Mouse (Mus musculus) frontal cortex, postnatal 10 days (tissue): ENCODE measurements around the gene Lrtm2.

Experiments used
- DNase-seq, 2 experiments: peaks; one replicate each; pipeline ENCODE4 v3.0.0; 2022; ENCODE audit warnings: low spot score in 2 of 2, mixed read lengths in 1 of 2

The Lrtm2 gene

GRCm38 (mm10) chr6:119336124-119336523, 5.6 kb upstream of the Lrtm2 start:
- no peak for DNase-seq

GRCm38 (mm10) chr6:119333831-119334230, 3.3 kb upstream of the Lrtm2 start:
- no peak for DNase-seq

GRCm38 (mm10) chr6:119333202-119333601, 2.6 kb upstream of the Lrtm2 start:
- no peak for DNase-seq

GRCm38 (mm10) chr6:119332111-119332510, 1.5 kb upstream of the Lrtm2 start:
- DNase-seq, result no peak

GRCm38 (mm10) chr6:119329936-119330335, 630 bp downstream of the Lrtm2 start:
- DNase-seq, result peak; percentile 48 to 56

DNA sequence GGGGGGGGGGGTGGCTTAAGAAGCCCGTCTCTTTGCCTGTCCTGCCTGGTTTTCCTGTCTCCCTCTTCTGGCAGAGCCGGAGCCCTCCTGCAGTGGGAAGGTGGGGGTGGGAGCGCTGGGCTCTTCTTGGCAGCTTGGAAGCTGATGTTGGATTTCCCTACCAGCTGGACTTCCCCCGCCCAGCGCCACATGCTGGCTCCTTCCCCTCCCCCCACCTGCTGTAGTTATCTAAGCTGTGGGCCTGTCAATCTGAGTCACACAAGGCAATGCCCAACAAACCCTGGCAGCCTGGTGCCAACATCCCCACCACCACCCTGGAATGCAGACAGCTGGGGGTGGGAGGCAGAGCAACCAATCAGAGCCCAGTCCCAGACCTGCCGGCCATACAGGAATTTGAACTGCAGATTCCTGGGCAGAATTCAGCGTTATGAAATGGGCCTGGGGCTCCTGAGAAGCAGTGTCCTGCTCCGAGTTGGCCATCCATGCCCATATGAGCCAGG, 1.3 kb downstream of the Lrtm2 start:
- DNase-seq, result peak; percentile 82 to 93

DNA sequence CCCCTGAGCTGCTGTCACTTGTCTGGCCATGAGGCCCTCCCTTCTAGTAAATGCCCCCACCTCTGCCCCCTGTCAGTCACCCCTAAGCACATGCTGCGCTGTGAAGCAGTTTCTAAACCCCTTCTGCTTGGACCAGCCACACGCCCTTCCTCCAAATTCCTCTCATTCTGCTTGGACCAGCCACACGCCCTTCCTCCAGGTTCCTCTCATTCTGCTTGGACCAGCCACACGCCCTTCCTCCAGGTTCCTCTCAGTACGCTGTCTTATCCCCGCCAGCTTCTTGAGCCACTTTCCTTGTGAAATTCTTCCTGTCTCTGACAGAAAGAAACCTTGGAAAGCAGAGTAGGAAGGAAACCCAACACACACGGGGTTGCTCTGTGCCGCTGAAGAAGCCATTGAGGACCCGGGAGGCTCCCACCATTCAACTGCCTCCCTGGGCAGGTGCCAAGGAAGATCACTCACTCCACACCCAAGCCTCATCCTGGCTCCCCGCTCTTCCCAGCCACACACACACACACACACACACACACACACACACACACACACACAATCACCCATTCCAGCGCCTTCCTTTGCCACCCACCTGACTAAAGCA, 1.9 kb downstream of the Lrtm2 start:
- peak in 1 of 2 experiments; percentile 44 for DNase-seq

- no peak for DNase-seq
These were observed 4.0 kb downstream of the Lrtm2 start for GRCm38 (mm10) chr6:119326541-119326940.

DNA sequence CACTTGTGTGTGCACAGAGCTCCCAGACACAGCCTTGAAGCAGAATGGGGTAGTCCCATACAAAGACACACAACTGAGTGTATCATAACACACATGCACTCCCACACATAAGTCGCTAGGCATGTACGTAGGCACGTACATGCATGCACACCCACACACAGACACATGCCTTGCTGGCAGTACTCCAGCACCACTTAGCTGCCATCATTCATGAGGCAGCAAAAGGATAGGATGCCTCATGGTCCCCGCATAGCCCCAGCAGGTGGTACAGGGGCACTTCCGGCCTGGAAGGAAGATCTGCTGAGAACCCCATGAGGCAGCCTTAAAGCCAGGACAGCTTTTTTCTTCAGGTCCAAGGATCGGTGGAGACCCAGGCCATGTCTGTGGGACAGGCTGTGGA, 4.6 kb downstream of the Lrtm2 start:
- no peak for DNase-seq

DNA sequence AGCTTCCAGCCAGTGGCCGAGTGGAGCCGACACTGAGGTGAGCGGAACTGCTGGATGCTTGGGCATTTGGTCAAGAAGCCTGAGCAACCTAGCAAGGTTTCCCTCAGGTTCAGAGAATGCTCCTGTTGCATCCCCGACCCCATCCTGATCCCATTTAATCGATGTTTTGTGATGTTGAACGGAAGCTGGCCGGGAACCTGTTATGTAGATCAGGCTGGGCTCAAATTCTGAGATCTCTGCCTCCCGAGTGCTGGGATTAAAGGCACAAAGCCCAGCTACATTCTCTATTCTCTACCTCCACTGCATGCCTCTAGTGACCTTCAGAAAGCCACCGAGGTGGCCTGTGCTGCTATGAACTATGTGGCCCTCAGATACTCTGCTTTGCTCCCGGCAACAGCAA, 5.8 kb downstream of the Lrtm2 start:
- DNase-seq, result no peak

- no peak for DNase-seq
These were observed 8.8 kb downstream of the Lrtm2 start for GRCm38 (mm10) chr6:119321752-119322151.

DNA sequence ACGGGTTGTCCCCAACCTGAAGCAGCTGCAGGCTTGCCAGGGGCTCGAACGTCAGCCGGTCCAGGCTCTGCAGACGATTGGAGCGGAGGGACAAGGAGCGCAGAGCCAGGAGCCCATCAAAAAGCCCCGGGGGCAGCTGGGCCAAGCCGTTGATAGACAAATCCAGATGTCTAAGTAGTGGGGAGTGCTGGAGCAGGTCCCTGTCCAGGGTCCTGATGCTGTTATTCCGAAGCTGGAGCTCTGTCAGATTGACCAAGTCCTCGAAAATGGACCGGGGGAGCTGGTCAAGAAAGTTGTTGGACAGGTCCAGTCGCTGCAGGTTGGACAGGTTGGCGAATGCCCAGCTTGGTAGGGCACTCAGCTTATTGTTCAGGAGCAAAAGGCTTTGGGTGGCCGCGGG, 10.1 kb downstream of the Lrtm2 start:
- DNase-seq, result no peak

- no peak for DNase-seq
These were observed 11.2 kb downstream of the Lrtm2 start for GRCm38 (mm10) chr6:119319358-119319757.

DNA sequence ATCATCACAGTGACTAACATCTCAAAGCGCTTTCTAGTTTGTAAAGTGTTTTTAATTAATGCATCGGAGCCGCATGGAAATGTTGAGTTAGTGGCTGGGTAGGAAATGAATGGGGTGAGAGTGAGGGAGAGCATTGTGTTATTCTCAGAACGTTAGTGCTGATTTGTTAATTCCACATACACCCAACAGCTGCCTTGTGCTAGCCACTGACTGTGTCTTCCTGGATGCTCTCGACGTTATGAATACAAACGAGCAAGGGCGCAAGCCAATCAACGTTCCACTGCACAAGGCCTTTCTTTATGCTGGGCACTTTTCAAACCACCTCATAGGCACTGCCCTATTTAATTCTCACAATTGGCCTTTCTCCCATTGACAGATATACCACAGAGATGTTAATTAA, 11.8 kb downstream of the Lrtm2 start:
- no peak for DNase-seq

GRCm38 (mm10) chr6:119314751-119315476, 15.7 kb downstream of the Lrtm2 start:
- no peak for DNase-seq

GRCm38 (mm10) chr6:119313588-119314375, 16.8 kb downstream of the Lrtm2 start:
- DNase-seq, result peak in 1 of 2 experiments; percentile 26

GRCm38 (mm10) chr6:119313096-119313495, 17.5 kb downstream of the Lrtm2 start:
- DNase-seq, result peak in 1 of 2 experiments; percentile 16

DNA sequence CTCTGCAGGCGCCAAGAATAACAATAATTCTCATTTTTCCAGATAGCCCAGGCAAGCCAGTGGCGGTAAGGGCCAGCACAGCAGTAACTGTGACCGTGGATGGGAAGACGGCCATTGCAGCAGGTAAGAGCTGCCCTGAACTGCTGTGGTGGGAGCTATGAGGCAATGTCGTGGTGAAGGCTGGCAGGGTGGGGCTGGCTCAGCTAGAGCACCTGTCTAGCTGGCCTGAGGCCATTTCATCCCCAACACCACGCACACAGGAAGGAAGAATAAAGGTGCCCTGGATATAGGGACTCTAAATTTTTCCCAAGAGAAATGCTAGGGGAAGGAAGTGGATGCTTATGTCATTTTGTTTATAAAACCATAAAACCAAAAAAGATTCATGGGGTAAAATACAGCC, 18.2 kb downstream of the Lrtm2 start:
- no peak for DNase-seq

DNA sequence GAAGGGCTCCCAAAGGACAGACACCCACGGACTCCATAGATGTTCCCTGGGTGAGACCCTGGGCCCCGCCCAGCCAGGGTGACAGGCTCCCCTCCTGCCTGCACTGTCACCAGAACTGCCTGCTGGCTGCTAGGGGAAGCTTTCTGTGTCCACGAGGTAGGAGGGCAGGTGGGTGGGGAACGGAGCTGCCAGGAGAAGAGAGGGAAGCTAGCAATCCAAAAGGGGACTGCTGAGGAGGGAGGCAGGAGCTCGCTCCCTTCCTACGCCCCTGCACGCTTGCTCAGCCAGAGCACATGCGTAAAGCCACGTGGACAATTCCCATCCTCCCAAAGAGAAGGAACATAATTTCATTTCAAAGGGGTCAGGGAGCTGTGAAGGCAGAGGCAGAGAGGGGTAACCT, 20.4 kb downstream of the Lrtm2 start:
- peak in 1 of 2 experiments; percentile 70 for DNase-seq

DNA sequence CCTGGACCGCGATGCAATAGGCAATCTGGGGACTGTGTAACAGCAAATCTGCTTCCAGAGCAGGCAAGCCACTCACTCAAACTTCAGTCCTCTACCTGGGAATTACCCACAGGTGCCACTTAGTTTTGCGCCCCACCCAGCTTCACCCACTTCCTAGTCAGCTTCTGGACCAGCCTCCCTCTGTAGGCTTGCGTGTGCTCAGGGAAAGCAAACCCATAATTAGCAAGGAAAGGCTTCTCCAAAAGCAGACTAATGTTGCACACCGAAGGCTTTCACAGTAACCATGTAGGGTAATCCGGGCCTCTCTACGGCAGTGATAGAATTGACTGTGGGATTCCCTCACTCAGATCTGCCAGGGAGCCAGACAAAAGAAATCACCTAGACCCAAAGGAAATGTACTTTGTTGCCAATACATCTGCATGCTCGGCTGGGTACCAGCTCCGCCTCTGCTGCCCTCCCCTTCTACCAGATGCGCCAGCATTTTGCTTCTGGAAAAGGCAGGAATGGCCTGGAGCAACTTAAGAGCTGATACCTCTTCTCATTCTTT, 22.6 kb downstream of the Lrtm2 start:
- DNase-seq, result no peak

- no peak for DNase-seq
These were observed 27.2 kb downstream of the Lrtm2 start for GRCm38 (mm10) chr6:119303331-119303730.

DNA sequence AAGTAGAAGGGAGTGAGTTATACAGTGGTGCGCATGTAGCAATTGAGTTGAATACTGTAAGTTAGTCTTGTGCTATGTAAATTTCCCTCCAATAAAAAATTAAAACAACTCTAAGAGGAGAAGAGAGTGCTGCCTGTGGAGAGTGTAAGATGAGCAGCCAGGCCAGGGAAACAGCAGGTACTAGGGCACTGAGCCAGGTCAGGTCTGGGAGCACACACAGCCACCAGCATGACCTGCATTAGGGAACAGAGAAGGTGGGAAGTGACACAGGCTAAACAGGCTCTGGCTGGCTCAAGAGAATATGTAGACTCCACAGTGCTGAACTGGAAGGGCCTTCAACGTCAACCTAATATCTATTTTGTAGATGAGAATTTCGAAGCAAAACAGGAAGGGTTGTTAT, 29.3 kb downstream of the Lrtm2 start:
- DNase-seq, result no peak
